Mouse (Mus musculus) bone marrow, adult 2 months (tissue): ENCODE results near the gene Prps2.

Experiments used
- CTCF ChIP-seq: fragments of 200-500 bp; IDR thresholded peaks from 2 replicates; pipeline ENCODE4 v1.5.1; 2011; ENCODE audit warnings: low read length, control low read depth; ENCODE audit not compliant: control insufficient read depth, insufficient read depth
- POLR2A ChIP-seq: fragments of 200-500 bp; IDR thresholded peaks from 2 replicates; pipeline ENCODE4 v1.6.1; 2011; ENCODE audit warnings: low read depth, mild to moderate bottlenecking, control low read depth, low read length, borderline replicate concordance; ENCODE audit not compliant: control insufficient read depth

DNA sequence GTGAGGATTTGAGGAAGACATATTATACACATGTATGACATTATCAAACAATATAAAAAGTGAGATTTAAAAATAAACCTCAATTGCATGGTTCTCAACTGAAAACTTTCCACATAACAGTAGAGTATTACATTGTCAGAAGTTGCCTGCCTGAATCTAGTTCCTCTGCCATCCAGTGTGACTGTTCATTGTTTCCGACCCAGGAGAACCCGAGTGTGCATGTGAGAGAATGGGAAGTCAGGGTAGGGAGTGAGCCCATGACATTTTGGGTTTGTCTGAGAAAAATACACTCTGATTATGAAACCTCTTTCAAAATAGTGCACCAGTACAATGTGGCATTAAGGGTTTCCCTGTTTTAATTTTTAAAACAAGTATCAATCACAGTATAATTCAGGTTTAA lies 28.9 kb downstream of the Prps2 start:
- no peak for TF ChIP-seq POLR2A
- TF ChIP-seq CTCF, result no peak
